Mouse (Mus musculus) left cerebral cortex, postnatal 36 days (tissue): ENCODE data around the gene Kctd17. TPM values are rescaled to one million over a fixed set of nuclear protein-coding genes. Genes with fewer than 3 reads are reported as not detected.
A peak's percentile ranks its signal among the peaks of the same experiment; 100 is the strongest.

ENCODE experiments used
- DNase-seq, 2 experiments: peaks; one replicate each; pipeline ENCODE4 v3.0.0; 2021 to 2022; ENCODE audit warnings: low spot score in 2 of 2, mixed read lengths in 1 of 2
- intact Hi-C: fragments of 180-260 bp; cut with DNase I; formaldehyde crosslinking; loops from one replicate; pipeline ENCODE4 v1.15.1; 2025
- total RNA-seq, 2 experiments: library from RNA; stranded (reverse); gene quantifications; 2 replicates each; pipeline ENCODE4 v1.2.3; 2021

Gene Kctd17
- total RNA-seq, 2 experiments from 2014 or later = 349 TPM

DNA sequence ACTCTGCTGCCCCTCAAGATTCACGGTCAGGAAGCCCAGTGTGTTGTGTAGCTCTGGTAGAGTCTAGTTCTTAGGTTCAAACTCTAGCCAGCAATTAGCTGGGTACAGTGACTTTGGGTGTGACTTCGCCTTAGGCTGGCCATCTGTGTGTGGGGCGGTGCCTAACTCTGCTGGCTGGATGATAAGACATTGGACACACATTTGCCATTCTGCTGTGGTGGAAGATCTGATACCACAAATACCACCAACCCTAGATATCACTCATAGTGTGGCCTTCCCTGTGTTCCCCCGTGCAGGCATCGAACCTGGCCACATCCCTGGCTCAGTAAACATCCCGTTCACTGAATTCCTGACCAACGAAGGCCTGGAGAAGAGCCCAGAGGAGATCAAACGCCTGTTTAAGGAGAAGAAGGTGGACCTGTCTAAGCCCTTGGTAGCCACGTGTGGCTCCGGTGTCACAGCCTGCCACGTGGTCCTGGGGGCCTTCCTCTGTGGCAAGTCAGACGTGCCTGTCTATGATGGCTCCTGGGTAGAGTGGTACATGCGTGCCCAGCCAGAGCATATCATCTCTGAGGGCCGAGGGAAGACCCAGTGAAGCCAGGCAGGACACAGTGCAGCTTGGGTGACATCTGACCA, 15.2 kb upstream of the Kctd17 start:
- no peak for DNase-seq
- intact Hi-C loops = no loop called here

DNA sequence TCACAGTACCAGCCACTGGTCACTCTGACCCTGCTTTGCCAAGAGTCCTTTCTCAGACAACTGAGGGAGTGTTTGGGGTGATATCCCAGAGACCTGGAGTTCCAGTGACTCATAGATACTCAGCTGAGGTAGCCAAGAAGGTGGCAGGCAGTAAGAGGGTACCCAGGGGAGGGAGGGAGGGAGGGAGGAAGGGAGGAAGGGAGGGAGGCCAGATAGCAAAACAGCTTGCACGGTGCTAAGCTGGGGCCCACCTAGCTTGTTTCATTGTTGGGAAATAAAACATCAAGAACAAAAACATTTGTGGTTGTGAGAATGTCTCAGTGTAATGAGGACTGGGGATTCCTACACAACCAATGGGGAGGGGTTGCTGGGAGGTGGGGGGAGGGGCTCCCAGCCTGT, 14.6 kb upstream of the Kctd17 start:
- intact Hi-C loops = no loop called here
- no peak for DNase-seq

- no peak for DNase-seq
- intact Hi-C loops = no loop called here
These were observed 14.2 kb upstream of the Kctd17 start for GRCm38 (mm10) chr15:78414157-78414556.

DNA sequence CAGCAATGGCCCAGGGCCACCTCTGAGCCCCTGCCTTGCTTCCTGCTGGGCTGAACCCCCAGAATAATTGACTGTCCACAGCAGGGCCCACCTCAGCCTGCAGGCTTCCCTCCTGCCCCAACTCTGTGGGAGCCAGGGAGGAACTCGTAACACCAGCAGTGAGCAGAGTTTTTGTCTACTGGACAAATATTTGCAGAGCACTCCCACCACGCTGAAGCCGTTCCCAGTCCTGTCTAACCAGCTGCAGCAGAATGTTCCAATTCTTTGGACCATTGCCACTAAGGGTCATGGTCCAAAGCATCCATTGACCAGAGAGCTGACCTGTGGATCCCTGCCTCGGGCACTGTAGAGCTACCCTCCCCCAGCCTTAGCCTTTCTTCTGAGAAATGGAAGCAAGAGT, 11.4 kb upstream of the Kctd17 start:
- DNase-seq = no peak
- intact Hi-C loops = no loop called here

DNA sequence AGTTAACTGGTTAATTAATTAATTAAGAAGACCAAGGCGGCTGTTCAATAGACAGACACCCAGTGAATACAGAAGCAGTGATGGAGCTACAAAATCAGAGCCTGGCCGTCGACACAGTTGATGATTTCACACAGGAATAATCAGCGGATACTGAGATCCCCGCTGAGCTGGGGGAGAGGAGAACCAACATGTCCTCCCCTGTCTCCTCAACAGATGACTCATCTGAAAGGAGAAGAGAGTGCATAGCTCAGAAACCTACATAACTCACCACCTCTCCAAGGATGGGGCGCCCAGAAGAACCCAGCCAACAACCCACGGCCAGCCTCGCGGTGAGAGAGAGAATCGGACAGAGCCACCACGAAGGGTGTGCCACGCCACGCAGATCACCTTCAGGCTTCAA, 8.0 kb upstream of the Kctd17 start:
- no peak for DNase-seq
- intact Hi-C loops = loop anchor here (5.0 kb wide), 1 partner anchor 163 kb away; no protein-coding TSS in a partner anchor

DNA sequence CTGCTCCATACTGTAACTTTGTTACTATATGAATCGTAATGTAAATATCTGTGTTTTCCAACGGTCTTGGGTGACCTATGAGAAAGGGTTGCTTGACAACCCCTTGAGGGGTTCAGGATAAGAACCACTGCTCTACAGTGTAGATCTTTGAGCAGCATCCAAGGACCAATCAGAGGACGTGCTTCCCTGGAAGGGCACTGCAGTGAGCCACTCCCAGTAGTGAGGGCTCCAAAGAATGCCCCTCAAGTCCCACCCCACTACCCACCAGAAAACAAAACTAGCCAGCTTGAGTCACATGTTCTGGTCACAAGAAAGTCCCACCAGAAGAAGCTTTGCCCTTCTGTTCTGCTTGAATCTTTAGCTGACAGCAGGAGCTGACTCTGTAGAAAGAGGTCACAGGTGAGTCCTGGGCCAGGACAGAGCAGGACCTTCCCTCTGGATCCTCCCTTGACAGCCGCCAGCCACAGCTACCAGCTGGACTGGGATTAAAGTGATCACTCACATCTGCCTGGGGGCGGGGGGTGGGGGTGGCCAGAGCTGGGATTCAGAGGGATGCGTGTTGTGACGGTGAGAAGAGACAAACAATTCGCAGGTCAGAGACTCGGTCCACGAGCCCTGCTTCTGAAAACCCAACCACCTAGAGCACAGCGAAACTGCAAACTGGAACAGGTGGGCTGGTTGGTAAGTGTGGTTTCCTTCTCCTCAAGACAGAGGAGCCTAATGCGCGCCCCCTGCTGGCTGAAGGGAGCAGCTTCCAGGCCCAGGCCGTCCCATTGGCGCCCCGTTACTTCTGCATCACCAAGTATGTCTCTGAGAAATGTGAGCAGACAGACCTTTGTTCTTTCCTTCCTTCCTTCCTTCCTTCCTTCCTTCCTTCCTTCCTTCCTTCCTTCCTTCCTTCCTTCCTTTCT, 6.1 kb upstream of the Kctd17 start:
- DNase-seq = peak; percentile 74 to 81
- intact Hi-C loops = loop anchor here (2.0 to 5.0 kb wide), 2 partner anchors 68 to 165 kb away; no protein-coding TSS in a partner anchor

DNA sequence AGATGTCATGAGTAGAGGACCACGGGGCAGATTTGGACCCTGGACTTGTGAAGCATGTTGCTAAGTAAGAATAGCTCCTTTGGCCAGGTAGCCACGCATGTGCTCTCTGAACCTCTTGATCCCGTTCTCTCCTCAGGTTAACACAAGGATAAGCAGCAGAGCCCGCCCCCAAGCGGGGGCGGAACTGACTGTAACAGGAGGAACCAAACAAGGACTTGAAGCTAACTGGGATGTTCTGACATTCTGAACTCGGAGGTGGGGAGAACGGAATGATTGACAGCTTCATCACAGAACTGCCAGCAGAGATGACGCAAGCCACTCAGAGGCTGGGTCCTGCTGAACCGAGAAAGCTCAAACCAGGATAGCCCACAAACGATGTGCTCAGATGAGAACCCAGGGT, 3.9 kb upstream of the Kctd17 start:
- DNase-seq = no peak
- intact Hi-C loops = loop anchor here (5.0 kb wide), 1 partner anchor 167 kb away; no protein-coding TSS in a partner anchor

DNA sequence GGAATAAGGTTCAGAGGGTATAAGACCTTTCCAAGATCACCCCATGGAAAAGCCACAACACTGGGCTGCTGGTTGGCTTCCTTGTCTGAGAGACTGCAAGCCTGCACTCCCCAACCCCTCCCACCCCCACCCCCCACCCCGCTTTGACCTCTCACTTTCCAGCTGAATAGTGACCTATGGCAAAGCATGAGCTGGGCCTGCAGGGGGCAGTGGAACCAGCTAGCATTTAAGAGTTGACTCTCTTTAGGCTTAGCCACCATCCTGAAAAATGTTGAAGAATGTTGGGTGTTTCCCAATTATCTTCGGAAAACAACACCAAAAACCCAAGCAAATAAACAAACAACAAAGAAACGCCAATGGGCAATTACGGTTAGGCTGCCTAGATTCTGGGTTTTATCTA, 3.1 kb upstream of the Kctd17 start:
- DNase-seq = no peak
- intact Hi-C loops = no loop called here

GRCm38 (mm10) chr15:78429139-78429459, 735 bp downstream of the Kctd17 start:
- intact Hi-C loops = no loop called here
- no peak for DNase-seq

- intact Hi-C loops = loop anchor here (10.0 kb wide), 2 partner anchors 455 to 645 kb away; partner anchors contain the start of gene Eif3d
These were observed 1.7 kb downstream of the Kctd17 start for GRCm38 (mm10) chr15:78429871-78430622.

DNA sequence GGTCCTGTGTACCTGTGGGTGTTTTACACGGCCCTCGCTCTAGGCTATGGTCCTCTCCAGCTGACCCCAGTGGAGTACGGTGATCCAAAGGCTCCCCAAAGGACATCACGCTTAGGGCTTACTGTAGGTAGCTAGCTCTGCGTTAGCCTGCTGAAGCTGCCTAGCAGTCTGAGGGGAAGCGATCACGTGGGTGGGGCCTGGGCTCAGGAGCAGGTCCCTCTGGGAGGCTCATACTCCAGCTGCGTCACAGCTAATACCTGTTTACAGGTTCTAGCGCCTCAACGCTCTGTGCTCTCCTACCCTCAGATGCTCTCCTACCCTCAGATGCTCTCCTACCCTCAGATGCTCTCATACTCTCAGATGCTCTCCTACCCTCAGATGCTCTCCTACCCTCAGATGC, 2.5 kb downstream of the Kctd17 start:
- DNase-seq = no peak
- intact Hi-C loops = loop anchor here (10.0 kb wide), 2 partner anchors 456 to 646 kb away; partner anchors contain the start of gene Eif3d

More at GRCm38 (mm10) chr15:78429871-78430622, 1.7 kb downstream of the Kctd17 start:
- no peak for DNase-seq

DNA sequence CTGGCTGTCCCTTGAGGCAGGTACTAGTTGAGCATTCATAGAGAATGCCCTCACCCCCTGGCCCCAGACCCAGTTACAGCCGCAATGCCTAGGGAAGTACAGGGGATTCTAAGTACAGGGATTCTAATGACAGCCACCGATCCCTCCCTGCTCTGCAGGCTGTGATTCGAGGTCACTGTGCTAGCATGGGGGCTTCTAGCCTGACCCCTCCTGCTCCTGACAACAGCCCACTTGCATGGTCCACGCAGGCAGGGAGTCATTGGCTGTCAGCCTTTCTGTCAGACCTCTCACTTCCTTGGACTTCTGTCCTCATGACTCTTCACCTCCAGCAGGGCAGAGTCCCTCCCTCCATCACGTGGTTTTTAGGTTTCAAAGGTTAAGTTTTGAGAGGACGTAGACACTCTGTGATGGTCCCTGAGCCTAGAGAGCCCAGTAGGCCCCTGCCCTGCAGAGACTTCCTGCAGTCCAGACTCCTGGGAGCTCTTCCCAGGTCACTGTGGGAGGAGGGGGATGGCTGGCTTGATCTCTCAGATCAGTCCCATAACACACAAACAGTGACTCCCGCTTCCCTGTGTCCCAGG, 3.3 kb downstream of the Kctd17 start:
- no peak for DNase-seq
- intact Hi-C loops = loop anchor here (10.0 kb wide), 2 partner anchors 457 to 647 kb away; partner anchors contain the start of gene Eif3d

- no peak for DNase-seq
- intact Hi-C loops = loop anchor here (5.0 to 10.0 kb wide), 3 partner anchors 107 to 650 kb away; partner anchors contain the start of genes Eif3d and Sstr3
These were observed 6.6 kb downstream of the Kctd17 start for GRCm38 (mm10) chr15:78434896-78435520.

- DNase-seq = no peak
- intact Hi-C loops = loop anchor here (5.0 to 10.0 kb wide), 3 partner anchors 107 to 651 kb away; partner anchors contain the start of genes Eif3d and Sstr3
These were observed 7.3 kb downstream of the Kctd17 start for GRCm38 (mm10) chr15:78435681-78436080.

DNA sequence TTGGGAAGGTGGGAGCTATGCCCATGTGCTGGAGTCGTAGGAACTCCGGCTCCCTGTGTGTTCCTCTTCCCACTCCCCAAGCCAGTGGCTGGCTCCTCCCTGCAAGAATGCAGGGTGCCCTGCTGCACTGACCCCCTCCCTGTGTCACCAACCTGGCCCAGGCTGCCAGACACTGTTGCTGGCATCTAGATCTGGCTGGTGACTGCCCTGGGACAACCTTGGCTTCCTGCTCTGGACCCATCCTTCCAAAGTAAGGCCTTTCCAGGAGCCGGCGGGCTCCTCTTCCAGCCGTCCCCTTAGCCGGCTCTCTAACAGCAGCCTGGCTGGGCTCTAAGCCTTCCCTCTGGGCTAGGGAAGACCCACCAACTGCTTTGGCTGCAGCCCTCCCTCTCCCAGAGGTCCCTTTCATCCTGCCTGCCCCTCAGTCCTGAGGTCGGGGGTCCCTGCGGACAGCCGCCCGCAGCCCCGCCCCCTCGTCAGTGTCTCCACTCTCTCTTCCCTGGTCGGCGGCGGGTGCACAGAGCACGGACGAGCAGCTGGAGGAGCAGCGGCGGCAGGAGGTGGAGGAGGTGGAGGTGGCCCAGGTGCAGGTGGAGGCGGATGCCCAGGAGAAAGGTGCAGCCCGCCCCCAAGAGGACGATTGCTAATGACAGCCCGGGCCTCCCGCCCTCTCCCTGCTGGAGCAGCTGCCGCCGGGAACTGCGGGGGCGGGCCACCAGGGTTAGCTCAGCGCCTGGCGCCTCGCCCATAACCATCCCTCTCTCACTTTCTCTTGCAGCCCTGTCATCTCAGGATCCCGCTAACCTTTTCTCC, 8.2 kb downstream of the Kctd17 start:
- intact Hi-C loops = loop anchor here (5.0 to 10.0 kb wide), 3 partner anchors 106 to 652 kb away; partner anchors contain the start of genes Eif3d and Sstr3
- DNase-seq = peak; percentile 87 to 90

DNA sequence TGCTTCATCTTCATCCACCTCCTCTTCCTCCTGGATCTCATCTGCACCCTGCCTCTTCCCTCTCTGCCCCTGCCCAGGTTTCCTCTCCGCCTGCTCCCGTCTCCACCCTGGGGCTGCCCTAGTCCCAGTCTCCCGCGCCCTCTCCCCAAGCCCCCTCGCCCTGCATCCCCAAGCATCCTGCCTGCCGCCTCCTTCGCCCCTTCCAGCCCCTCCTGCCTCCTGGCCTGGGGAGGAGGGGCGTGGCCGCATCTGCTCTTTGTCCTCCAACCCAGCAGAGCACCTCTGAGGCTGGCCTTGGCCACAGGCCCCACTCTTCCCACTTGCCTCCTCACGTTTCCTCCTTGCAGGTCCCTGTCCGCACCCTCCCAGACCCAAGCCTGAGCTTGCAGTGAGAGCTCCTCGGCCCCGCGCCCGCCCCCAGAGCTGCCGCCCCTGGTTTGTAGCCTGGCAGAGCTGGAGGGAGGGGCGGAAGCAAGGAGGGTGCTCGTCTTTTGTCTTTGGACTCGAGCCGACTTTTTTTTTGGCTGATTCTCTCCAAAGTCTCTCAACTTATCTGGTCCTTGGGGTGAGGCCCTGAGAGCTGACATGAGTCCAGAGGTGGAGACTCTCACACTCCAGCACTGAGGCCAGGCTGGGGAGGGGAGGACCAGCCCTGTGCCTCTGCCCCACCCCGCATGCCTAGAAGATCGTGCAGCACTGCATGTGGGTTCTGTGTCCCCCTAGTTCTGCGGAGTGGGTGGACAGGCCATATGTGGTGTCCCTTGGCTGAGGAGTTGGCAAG, 9.1 kb downstream of the Kctd17 start:
- intact Hi-C loops = loop anchor here (5.0 to 10.0 kb wide), 3 partner anchors 105 to 653 kb away; partner anchors contain the start of genes Eif3d and Sstr3
- peak; percentile 76 to 84 for DNase-seq

- intact Hi-C loops = loop anchor here (5.0 to 10.0 kb wide), 3 partner anchors 104 to 653 kb away; partner anchors contain the start of genes Eif3d and Sstr3
- DNase-seq = no peak
These were observed 9.6 kb downstream of the Kctd17 start for GRCm38 (mm10) chr15:78438018-78438394.
